Mouse (Mus musculus) embryonic fibroblast, embryonic 13.5 days (primary cell): Measurements from ENCODE around the gene Dlg4.

Source experiments
- CTCF ChIP-seq: IDR thresholded peaks from 2 replicates; pipeline ENCODE4 v1.5.1; 2011; ENCODE audit warnings: mild to moderate bottlenecking, control low read depth, low read length, moderate library complexity, borderline replicate concordance; ENCODE audit not compliant: insufficient read depth
- POLR2A ChIP-seq: IDR thresholded peaks from 2 replicates; pipeline ENCODE4 v1.6.1; 2011; ENCODE audit warnings: low read depth, mild to moderate bottlenecking, control low read depth, low read length, moderate library complexity

GRCm38 (mm10) chr11:70000396-70000898, 16.3 kb upstream of the Dlg4 start, which contains the start of gene Dvl2:
- TF ChIP-seq CTCF (no peak), POLR2A (peak; percentile 95)
